Mouse (Mus musculus) intestine, postnatal 0 days (tissue): Measurements from ENCODE around the gene Sulf2. TPM values are rescaled to one million over a fixed set of nuclear protein-coding genes. Genes with fewer than 3 reads are reported as not detected.
"Not testable (repeated sequence)": the region's sequence is repeated elsewhere in the genome, so short reads cannot be mapped to it uniquely, and the experiment has no call there.

Experiments
- ATAC-seq: fragments of 200-750 bp; cut with Nextera tagmentation; 2 replicates; pipeline ENCODE4 v1.8.0; 2017; ENCODE audit warnings: mild to moderate bottlenecking, moderate TSS enrichment, moderate library complexity
- H3K27ac ChIP-seq: fragments of 300-500 bp; sonication (generic); 2 replicates; pipeline ENCODE4 v1.5.1; 2014; ENCODE audit warnings: mild to moderate bottlenecking, low read depth, low read length, moderate library complexity
- H3K27me3 ChIP-seq: fragments of 300-500 bp; sonication (generic); replicated peaks from 2 replicates; pipeline ENCODE4 v1.6.1; 2014; ENCODE audit warnings: low read length, mixed read lengths; ENCODE audit not compliant: control insufficient read depth, insufficient read depth
- H3K36me3 ChIP-seq: fragments of 300-500 bp; sonication (generic); 2 replicates; pipeline ENCODE4 v1.6.1; 2014; ENCODE audit warnings: mild to moderate bottlenecking, moderate library complexity; ENCODE audit not compliant: control insufficient read depth, insufficient read depth
- H3K4me1 ChIP-seq: fragments of 300-500 bp; sonication (generic); replicated peaks from 2 replicates; pipeline ENCODE4 v1.6.1; 2014; ENCODE audit warnings: antibody characterized with exemption, low read length, mixed read lengths; ENCODE audit not compliant: control insufficient read depth, insufficient read depth
- H3K4me2 ChIP-seq: fragments of 300-500 bp; sonication (generic); replicated peaks from 2 replicates; pipeline ENCODE4 v1.6.1; 2014; ENCODE audit warnings: low read depth, mild to moderate bottlenecking, moderate library complexity
- H3K4me3 ChIP-seq: fragments of 300-500 bp; sonication (generic); 2 replicates; pipeline ENCODE4 v1.5.1; 2014; ENCODE audit warnings: low read depth, low read length
- H3K9ac ChIP-seq: fragments of 300-500 bp; sonication (generic); 2 replicates; pipeline ENCODE4 v1.6.1; 2014; ENCODE audit warnings: mild to moderate bottlenecking, low read depth, low read length
- H3K9me3 ChIP-seq: fragments of 300-500 bp; sonication (generic); 2 replicates; pipeline ENCODE4 v1.6.1; 2016; ENCODE audit warnings: mixed run types; ENCODE audit not compliant: control insufficient read depth
- CTCF ChIP-seq: sonication (generic); IDR thresholded peaks from 2 replicates; pipeline ENCODE4 v1.5.1; 2016; ENCODE audit warnings: low read depth, mild to moderate bottlenecking, control low read depth, antibody characterized with exemption, moderate library complexity
- WGBS: fragments of 180-500 bp; shearing (Covaris S2); extraction: QIAGEN DNeasy Blood & Tissue Kit; methylation state at CpG from one replicate; pipeline ENCODE4 v1.1.7; 2014; 5-methylcytosine and 5-hydroxymethylcytosine counted together
- polyA plus RNA-seq: library from polyadenylated mRNA; unstranded; fragments of >200 nt; fragmentation: Nextera tagmentation; extraction: Ambion mirVana; gene quantifications from 2 replicates; pipeline ENCODE4 v1.2.1, GENCODE M21; 2015

Sulf2 gene
- polyA plus RNA-seq, 1 experiment from 2014 or later: 66.4 TPM

GRCm38 (mm10) chr2:166084964-166085363, 70.5 kb downstream of the Sulf2 start:
- 47% methylated on average over 6 of the region's 6 CpGs for WGBS
- not testable (repeated sequence) for H3K27ac ChIP-seq, H3K4me1 ChIP-seq, H3K4me2 ChIP-seq, H3K9me3 ChIP-seq, H3K27me3 ChIP-seq, H3K9ac ChIP-seq, ATAC-seq, H3K4me3 ChIP-seq
- peak; percentile 86 for TF ChIP-seq CTCF
- H3K36me3 ChIP-seq: peaks cover 63% of the 10 kb centered on the region

GRCm38 (mm10) chr2:166084111-166084510, 71.4 kb downstream of the Sulf2 start:
- Histone ChIP-seq H3K27ac (no peak overlapping the region), H3K4me3 (no peak overlapping the region), H3K9me3 (no peaks in the 10 kb centered on the region), H3K4me2 (no peak overlapping the region), H3K4me1 (peaks cover 4% of the 10 kb centered on the region; the same call in 1 of the 2 replicates), H3K27me3 (no peaks in the 10 kb centered on the region), H3K36me3 (peaks cover 60% of the 10 kb centered on the region), H3K9ac (no peak overlapping the region)
- ATAC-seq: no peak
- 85% methylated on average over 7 of the region's 7 CpGs for WGBS
- no peak for TF ChIP-seq CTCF

- Histone ChIP-seq H3K9ac (no peak overlapping the region), H3K27ac (no peak overlapping the region), H3K4me3 (no peak overlapping the region), H3K4me2 (no peak overlapping the region), H3K27me3 (no peaks in the 10 kb centered on the region), H3K4me1 (peaks cover 4% of the 10 kb centered on the region; the same call in 1 of the 2 replicates), H3K9me3 (no peaks in the 10 kb centered on the region), H3K36me3 (peaks cover 60% of the 10 kb centered on the region)
- no peak for ATAC-seq
- 46% methylated on average over 9 of the region's 9 CpGs for whole genome bisulfite sequencing
- TF ChIP-seq CTCF: no peak
Measured at GRCm38 (mm10) chr2:166083542-166084031, 71.9 kb downstream of the Sulf2 start.

- ATAC-seq: no peak
- no peak overlapping the region for H3K9ac ChIP-seq
- H3K9me3 ChIP-seq: no peaks in the 10 kb centered on the region
- 88% methylated on average over 10 of the region's 10 CpGs for WGBS
- H3K4me1 ChIP-seq: peaks cover 4% of the 10 kb centered on the region; the same call in 1 of the 2 replicates
- TF ChIP-seq CTCF: no peak
- H3K4me3 ChIP-seq: no peak overlapping the region
- H3K27me3 ChIP-seq: no peaks in the 10 kb centered on the region
- peaks cover 65% of the 10 kb centered on the region for H3K36me3 ChIP-seq
- no peak overlapping the region for H3K4me2 ChIP-seq
- H3K27ac ChIP-seq: 0 out of 2 replicates have a peak overlapping the region, but pooled peaks have one; percentile 11
Measured at GRCm38 (mm10) chr2:166082661-166083060, 72.8 kb downstream of the Sulf2 start.

- H3K36me3 ChIP-seq: peaks cover 65% of the 10 kb centered on the region
- 0 out of 2 replicates have a peak overlapping the region, but pooled peaks have one; percentile 11 for H3K27ac ChIP-seq
- peaks cover 4% of the 10 kb centered on the region; the same call in 1 of the 2 replicates for H3K4me1 ChIP-seq
- no peak overlapping the region for H3K4me2 ChIP-seq
- H3K27me3 ChIP-seq: no peaks in the 10 kb centered on the region
- H3K9ac ChIP-seq: no peak overlapping the region
- no peak overlapping the region for H3K4me3 ChIP-seq
- TF ChIP-seq CTCF: peak; percentile 88
- no peak for ATAC-seq
- WGBS: 55% methylated on average over 5 of the region's 5 CpGs
- H3K9me3 ChIP-seq: no peaks in the 10 kb centered on the region
Measured at GRCm38 (mm10) chr2:166082193-166082592, 73.3 kb downstream of the Sulf2 start.

- Histone ChIP-seq H3K27ac (no peak overlapping the region), H3K27me3 (no peaks in the 10 kb centered on the region), H3K9ac (no peak overlapping the region), H3K36me3 (peaks cover 61% of the 10 kb centered on the region), H3K4me1 (peaks cover 4% of the 10 kb centered on the region; the same call in 1 of the 2 replicates), H3K4me2 (peak overlapping the region; percentile 37; the same call in 1 of the 2 replicates), H3K9me3 (no peaks in the 10 kb centered on the region), H3K4me3 (no peak overlapping the region)
- TF ChIP-seq CTCF: 0 out of 2 replicates have a peak, but pooled peaks have one; percentile 6
- 79% methylated on average over 21 of the region's 21 CpGs for WGBS
- ATAC-seq: no peak
Measured at GRCm38 (mm10) chr2:166080967-166081750, 74.3 kb downstream of the Sulf2 start.
